Mouse (Mus musculus): ENCODE results near the gene Tmem151b. TPM values are rescaled to one million over a fixed set of nuclear protein-coding genes. Genes with fewer than 3 reads are reported as not detected.

Tmem151b gene
- total RNA-seq, 1 experiment: 2.1 TPM

DNA sequence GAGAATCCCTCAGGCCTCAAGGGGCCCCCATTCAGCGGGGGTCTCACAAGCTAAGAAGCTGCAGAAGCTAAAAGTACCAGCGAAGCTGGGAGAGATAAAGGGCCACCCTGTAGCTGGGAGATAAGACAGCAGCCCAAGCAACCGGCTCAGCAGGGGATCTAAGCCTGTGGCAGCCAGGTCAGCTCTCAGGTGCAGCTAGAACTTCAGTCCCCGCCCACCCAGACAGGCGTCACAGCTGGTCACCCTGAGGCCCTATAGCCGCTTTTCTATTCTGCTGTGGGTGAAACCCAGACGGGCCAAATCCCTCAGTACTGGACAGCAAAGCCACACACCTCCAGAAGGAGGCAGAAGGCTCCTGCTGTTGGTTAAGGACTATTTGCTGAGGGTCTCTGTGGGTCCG lies 44.0 kb upstream of the Tmem151b start:
- in situ Hi-C loops (cut with MboI; ENCODE audit: low sequenced_read_pairs in 2 of 2, unreplicated experiment in 2 of 2): no loop called here
- Histone ChIP-seq H3K9ac (ENCODE audit: insufficient read depth, low read depth, low read length, poor library complexity, severe bottlenecking) (peak overlapping the region; percentile 84; the same call in 1 of the 2 replicates), H3K9me3 (ENCODE audit: control insufficient read depth, insufficient read depth, low read depth, low read length) (no peaks in the 10 kb centered on the region), H3K4me3 (ENCODE audit: insufficient read depth in 1 of 2, low read depth in 1 of 2, low read length in 2 of 2, poor library complexity in 1 of 2, severe bottlenecking in 1 of 2) (peak overlapping the region; percentile 85 to 87), H3K36me3 (ENCODE audit: control insufficient read depth, insufficient read depth, low read length, poor library complexity, severe bottlenecking) (peaks cover 38% of the 10 kb centered on the region), H3K27ac (ENCODE audit: insufficient read depth, low read depth, low read length, poor library complexity, severe bottlenecking) (no peak overlapping the region), H3K4me1 (ENCODE audit: control insufficient read depth in 2 of 2, insufficient read depth in 2 of 2, low read length in 2 of 2, poor library complexity in 1 of 2) (peaks cover 5 to 31% of the 10 kb centered on the region in 2 experiments)
- DNase-seq (ENCODE audit: low read depth, low spot score): no peak
- peak; percentile 35; the same call in 1 of the 2 replicates for TF ChIP-seq ZC3H11A (IDR thresholded peaks at IDR 0.05; ENCODE audit: borderline replicate concordance, low read depth, low read length)
- TF ChIP-seq ZNF384 (IDR thresholded peaks at IDR 0.05; ENCODE audit: low read depth, low read length): no peak
- TF ChIP-seq HCFC1 (IDR thresholded peaks at IDR 0.05; ENCODE audit: borderline replicate concordance, insufficient read depth, low read length): no peak
- TF ChIP-seq CHD2 (IDR thresholded peaks at IDR 0.05; ENCODE audit: low read depth, low read length): no peak
- TF ChIP-seq MAFK (IDR thresholded peaks at IDR 0.05; ENCODE audit: insufficient read depth, low read depth, low read length): no peak

DNA sequence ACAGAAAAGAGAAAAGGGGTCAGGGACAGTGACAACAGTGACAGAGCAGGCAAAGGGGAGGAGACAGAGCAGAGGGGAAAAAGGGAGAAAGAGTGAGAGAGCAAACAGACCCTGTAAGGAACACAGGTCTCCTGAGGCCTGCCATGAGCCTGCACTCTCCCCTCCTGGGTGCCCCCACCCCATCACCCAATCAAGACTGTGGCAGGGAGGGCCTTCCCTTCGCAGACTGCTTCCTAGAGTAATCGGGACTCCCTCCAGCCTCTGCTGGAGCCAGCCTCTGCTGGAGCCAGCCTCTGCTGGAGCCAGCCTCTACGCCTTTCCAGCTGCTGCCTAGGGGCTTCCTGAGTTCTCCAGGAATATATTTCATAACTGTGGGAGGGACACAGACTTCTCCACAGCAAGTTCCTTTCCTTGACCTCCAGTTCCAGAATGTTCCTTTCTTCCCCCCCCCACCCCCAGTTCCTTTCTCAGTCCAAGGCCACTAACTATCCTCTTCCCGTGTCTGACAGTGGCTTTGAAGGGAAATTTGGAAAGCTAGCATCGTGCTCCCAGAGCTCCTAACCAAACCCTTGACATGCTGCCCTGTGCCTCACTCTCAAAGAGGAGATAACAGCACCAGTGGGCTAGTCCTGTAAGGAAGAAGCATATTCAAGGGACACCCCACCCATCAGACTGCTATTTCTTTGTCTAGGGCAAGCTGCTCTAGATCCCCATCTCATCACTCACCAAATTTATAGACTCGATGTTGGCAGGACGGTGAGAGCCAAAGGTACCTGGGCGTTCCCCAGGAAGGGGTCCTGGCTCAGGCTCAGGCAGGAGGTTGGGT lies 43.3 kb upstream of the Tmem151b start:
- peaks cover 5 to 31% of the 10 kb centered on the region in 2 experiments for H3K4me1 ChIP-seq (ENCODE audit: control insufficient read depth in 2 of 2, insufficient read depth in 2 of 2, low read length in 2 of 2, poor library complexity in 1 of 2)
- TF ChIP-seq MAFK (IDR thresholded peaks at IDR 0.05; ENCODE audit: insufficient read depth, low read depth, low read length) (no peak), HCFC1 (IDR thresholded peaks at IDR 0.05; ENCODE audit: borderline replicate concordance, insufficient read depth, low read length) (no peak), ZNF384 (IDR thresholded peaks at IDR 0.05; ENCODE audit: low read depth, low read length) (no peak), CHD2 (IDR thresholded peaks at IDR 0.05; ENCODE audit: low read depth, low read length) (no peak), ZC3H11A (IDR thresholded peaks at IDR 0.05; ENCODE audit: borderline replicate concordance, low read depth, low read length) (no peak)
- H3K9me3 ChIP-seq (ENCODE audit: control insufficient read depth, insufficient read depth, low read depth, low read length): no peaks in the 10 kb centered on the region
- in situ Hi-C loops (cut with MboI; ENCODE audit: low sequenced_read_pairs in 2 of 2, unreplicated experiment in 2 of 2): no loop called here
- H3K27ac ChIP-seq (ENCODE audit: insufficient read depth, low read depth, low read length, poor library complexity, severe bottlenecking): no peak overlapping the region
- peak overlapping the region; percentile 84; the same call in 1 of the 2 replicates for H3K9ac ChIP-seq (ENCODE audit: insufficient read depth, low read depth, low read length, poor library complexity, severe bottlenecking)
- DNase-seq (ENCODE audit: low read depth, low spot score): no peak
- peaks cover 43% of the 10 kb centered on the region for H3K36me3 ChIP-seq (ENCODE audit: control insufficient read depth, insufficient read depth, low read length, poor library complexity, severe bottlenecking)
- peak overlapping the region; percentile 85 to 87 for H3K4me3 ChIP-seq (ENCODE audit: insufficient read depth in 1 of 2, low read depth in 1 of 2, low read length in 2 of 2, poor library complexity in 1 of 2, severe bottlenecking in 1 of 2)

DNA sequence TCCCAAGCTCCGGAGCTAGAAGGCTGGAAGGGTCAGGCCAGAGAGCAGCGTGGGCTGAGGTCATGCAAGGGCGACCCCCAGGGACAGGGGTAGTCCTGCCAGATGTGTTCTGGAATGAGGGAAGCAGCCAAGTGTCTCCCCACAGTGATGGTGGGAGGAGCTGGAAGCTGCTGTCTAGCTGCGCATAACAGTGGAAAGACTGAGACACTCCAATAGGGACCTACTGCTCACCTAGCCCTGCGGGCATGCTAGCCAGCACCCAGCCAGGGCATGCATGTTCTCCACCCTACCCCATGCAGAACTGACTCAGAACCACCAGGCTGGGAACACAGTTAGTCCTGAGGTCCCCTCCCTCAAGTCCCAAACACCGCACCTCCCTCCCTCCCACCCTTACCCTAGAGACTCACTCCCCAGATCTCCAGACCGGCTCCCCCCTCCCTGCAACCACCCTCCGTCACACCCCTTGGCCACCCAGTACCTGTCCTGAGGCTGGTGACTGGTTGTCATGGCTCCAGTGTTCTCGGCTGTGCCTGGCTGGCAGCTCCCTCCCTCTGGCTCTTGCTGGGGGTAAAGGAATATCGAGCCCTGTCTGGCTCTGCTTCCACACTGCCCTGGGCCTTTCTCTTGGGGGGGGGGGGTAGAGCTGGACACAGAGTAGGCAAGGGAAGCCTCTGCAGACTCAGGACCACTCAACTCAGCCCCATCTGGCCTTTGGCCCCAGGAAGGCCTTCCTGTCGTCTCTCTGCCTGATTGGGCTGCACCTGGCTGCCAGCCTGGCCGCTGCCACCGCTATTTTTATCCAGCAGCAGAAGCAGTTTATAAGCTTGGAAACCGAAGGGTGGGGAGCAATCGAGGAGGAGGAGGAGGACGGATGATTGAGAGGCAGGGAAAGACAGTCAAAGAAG lies 42.5 kb upstream of the Tmem151b start:
- H3K27ac ChIP-seq (ENCODE audit: insufficient read depth, low read depth, low read length, poor library complexity, severe bottlenecking): no peak overlapping the region
- in situ Hi-C loops (cut with MboI; ENCODE audit: low sequenced_read_pairs in 2 of 2, unreplicated experiment in 2 of 2): no loop called here
- H3K9me3 ChIP-seq (ENCODE audit: control insufficient read depth, insufficient read depth, low read depth, low read length): no peaks in the 10 kb centered on the region
- peak overlapping the region; percentile 28 to 36 for H3K4me3 ChIP-seq (ENCODE audit: insufficient read depth in 1 of 2, low read depth in 1 of 2, low read length in 2 of 2, poor library complexity in 1 of 2, severe bottlenecking in 1 of 2)
- TF ChIP-seq HCFC1 (IDR thresholded peaks at IDR 0.05; ENCODE audit: borderline replicate concordance, insufficient read depth, low read length) (no peak), MAFK (IDR thresholded peaks at IDR 0.05; ENCODE audit: insufficient read depth, low read depth, low read length) (no peak), ZC3H11A (IDR thresholded peaks at IDR 0.05; ENCODE audit: borderline replicate concordance, low read depth, low read length) (no peak), ZNF384 (IDR thresholded peaks at IDR 0.05; ENCODE audit: low read depth, low read length) (no peak), CHD2 (IDR thresholded peaks at IDR 0.05; ENCODE audit: low read depth, low read length) (no peak)
- H3K36me3 ChIP-seq (ENCODE audit: control insufficient read depth, insufficient read depth, low read length, poor library complexity, severe bottlenecking): peaks cover 49% of the 10 kb centered on the region
- peak overlapping the region; percentile 84; the same call in 1 of the 2 replicates for H3K9ac ChIP-seq (ENCODE audit: insufficient read depth, low read depth, low read length, poor library complexity, severe bottlenecking)
- peaks cover 5 to 31% of the 10 kb centered on the region in 2 experiments for H3K4me1 ChIP-seq (ENCODE audit: control insufficient read depth in 2 of 2, insufficient read depth in 2 of 2, low read length in 2 of 2, poor library complexity in 1 of 2)
- no peak for DNase-seq (ENCODE audit: low read depth, low spot score)

DNA sequence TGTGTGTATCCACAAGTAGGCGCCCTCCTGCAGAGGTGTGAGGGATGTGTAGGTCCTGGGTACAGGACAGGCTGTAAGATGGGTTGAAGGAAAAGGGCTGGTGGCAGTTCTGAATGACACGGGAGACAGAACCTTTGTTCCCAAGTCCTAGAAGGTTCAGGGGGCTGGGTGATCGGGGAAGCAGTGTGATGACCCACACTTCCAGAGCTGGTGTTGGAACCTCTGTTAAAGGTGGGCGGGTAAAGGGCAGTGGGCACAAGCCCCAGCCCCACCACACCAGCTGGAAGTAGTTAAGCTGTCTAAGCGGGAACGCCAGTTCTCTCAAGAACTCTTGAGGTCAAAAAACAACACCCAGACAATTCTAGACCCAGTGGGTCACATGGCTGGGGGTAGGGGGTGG lies 40.9 kb upstream of the Tmem151b start:
- peaks cover 64% of the 10 kb centered on the region for H3K36me3 ChIP-seq (ENCODE audit: control insufficient read depth, insufficient read depth, low read length, poor library complexity, severe bottlenecking)
- in situ Hi-C loops (cut with MboI; ENCODE audit: low sequenced_read_pairs in 2 of 2, unreplicated experiment in 2 of 2): no loop called here
- peaks cover 4 to 33% of the 10 kb centered on the region in 2 experiments for H3K4me1 ChIP-seq (ENCODE audit: control insufficient read depth in 2 of 2, insufficient read depth in 2 of 2, low read length in 2 of 2, poor library complexity in 1 of 2)
- H3K4me3 ChIP-seq (ENCODE audit: insufficient read depth in 1 of 2, low read depth in 1 of 2, low read length in 2 of 2, poor library complexity in 1 of 2, severe bottlenecking in 1 of 2): no peak overlapping the region
- H3K9ac ChIP-seq (ENCODE audit: insufficient read depth, low read depth, low read length, poor library complexity, severe bottlenecking): no peak overlapping the region
- no peak for TF ChIP-seq HCFC1 (IDR thresholded peaks at IDR 0.05; ENCODE audit: borderline replicate concordance, insufficient read depth, low read length)
- no peak for TF ChIP-seq ZNF384 (IDR thresholded peaks at IDR 0.05; ENCODE audit: low read depth, low read length)
- TF ChIP-seq ZC3H11A (IDR thresholded peaks at IDR 0.05; ENCODE audit: borderline replicate concordance, low read depth, low read length): no peak
- no peak for TF ChIP-seq MAFK (IDR thresholded peaks at IDR 0.05; ENCODE audit: insufficient read depth, low read depth, low read length)
- no peak for TF ChIP-seq CHD2 (IDR thresholded peaks at IDR 0.05; ENCODE audit: low read depth, low read length)
- no peaks in the 10 kb centered on the region for H3K9me3 ChIP-seq (ENCODE audit: control insufficient read depth, insufficient read depth, low read depth, low read length)
- no peak overlapping the region for H3K27ac ChIP-seq (ENCODE audit: insufficient read depth, low read depth, low read length, poor library complexity, severe bottlenecking)
- DNase-seq (ENCODE audit: low read depth, low spot score): no peak

All from ES-E14 (cell line).